Mouse (Mus musculus) megakaryocyte-erythroid progenitor cell, adult 5-6 weeks (primary cell): Measurements from ENCODE around the gene Lrp10. TPM values are rescaled to one million over a fixed set of nuclear protein-coding genes. Genes with fewer than 3 reads are reported as not detected.

Experiments
- ATAC-seq: replicated peaks from 2 replicates; pipeline ENCODE4 v1.8.0; 2016; ENCODE audit warnings: mild to moderate bottlenecking, inconsistent platforms; ENCODE audit not compliant: severe bottlenecking, poor library complexity, low FRiP score, low TSS enrichment
- total RNA-seq, 2 experiments: library from RNA; stranded (forward) in 1 of 2; stranded (reverse) in 1 of 2; fragments of 200-1000, 215-1000 nt in 1 of 2; fragments of >200 nt in 1 of 2; fragmentation: Nextera tagmentation in 1 of 2; gene quantifications; 2 replicates each; pipeline ENCODE4 v1.2.3; 2014 to 2017

The Lrp10 gene
- total RNA-seq (2014; fragmentation: Nextera tagmentation) (38.4 and 38.6 TPM in 2 replicates), total RNA-seq (2017) (13.0 and 19.9 TPM in 2 replicates)

DNA sequence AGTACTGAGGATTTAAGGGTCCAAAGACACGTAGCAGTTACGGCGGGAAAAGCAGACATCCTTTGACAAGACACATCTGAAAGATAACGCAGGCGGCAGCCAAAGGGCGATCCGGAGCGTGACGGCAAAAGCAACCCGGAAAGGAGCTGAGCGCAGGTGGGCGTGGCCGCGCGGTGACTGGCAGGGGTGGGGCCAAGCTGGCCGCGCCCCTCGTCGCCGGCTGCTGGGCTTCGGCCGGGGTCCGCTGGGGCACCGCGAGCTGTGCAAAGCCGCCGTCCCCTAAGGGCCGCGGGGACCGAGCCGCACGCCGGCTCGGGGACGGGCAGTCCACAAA, at the start of gene Lrp10:
Lrp10 (plus strand) TSS at position 179 of the 334 bp plus-strand sequence.
- peak; percentile 89 for ATAC-seq

DNA sequence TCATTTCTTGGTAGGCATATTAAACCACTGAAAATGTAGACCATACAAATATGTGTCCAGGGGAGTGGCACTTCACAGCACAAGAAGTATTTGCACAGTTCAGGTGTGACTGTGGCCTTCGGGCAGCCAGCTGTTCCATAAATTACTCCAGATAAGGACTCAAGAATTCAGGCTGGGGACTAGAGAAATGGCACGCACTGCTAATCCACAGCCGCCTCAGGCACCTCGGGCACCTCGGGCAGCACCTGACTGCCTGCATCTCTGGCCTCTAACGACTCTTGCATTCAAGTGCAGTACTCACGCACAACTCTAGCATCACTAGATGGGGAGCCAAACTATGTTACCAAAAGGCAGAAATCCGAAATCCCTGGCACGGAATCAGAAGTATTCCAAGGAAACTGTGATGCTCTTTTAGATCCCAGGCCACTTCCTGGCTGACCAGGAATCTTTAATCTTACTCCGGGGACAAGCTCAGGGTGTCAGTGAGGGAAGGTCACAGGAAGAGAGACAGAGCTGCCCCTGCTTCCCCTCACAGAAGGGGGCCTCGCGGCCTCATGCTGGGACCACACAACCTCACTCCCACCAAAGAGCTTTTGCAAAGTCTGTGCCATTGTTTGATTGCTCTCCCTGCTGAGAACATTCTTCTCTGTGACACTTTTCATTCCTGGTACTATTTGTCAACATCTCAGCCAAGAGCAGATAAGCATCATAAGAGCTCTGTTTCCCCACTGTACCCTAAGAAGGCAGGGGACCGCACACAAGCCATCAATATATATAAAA, 48.5 kb upstream of the Lrp10 start:
- ATAC-seq: no peak

DNA sequence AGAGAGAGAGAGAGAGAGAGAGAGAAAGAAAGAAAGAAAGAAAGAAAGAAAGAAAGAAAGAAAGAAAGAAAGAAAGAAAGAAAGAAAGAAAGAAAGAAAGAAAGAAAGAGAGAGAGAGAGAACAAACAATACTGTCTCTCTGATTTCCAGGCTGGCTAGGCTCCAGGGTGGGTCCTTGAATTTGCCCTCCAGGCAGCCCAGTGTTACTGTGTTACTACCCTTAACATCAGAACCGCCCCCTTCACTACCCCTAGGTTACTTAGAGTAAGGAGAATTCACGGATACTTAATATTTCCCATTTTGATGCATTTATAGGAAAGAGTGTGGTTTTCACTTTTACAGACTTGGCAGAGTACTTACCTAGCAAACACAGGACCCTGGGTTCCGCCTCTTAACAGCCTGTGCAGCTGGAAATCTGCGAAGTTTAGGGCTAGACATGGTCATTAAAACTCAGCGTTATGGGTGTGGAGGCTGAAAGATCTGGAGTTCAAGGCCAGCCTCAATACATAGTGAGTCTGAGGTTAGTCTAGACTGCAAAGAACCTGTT, 47.6 kb upstream of the Lrp10 start:
- ATAC-seq: no peak

DNA sequence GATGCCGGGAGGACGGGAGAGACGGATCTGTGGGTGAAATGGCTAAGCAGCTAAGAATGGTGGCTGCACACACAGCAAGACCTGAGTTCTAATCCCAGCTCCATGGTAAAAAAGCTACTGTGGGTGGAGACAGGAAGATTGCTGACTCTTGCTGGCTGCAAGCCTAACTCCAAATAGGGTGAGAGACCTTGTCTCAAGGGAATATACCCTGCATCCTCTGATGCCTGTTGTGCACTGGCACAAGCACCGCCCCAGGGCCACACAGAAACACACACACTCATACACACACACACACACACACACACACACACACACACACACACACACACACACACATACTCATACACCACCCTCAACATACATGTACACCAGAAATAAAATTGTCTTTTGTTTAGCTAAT, 47.1 kb upstream of the Lrp10 start:
- no peak for ATAC-seq

DNA sequence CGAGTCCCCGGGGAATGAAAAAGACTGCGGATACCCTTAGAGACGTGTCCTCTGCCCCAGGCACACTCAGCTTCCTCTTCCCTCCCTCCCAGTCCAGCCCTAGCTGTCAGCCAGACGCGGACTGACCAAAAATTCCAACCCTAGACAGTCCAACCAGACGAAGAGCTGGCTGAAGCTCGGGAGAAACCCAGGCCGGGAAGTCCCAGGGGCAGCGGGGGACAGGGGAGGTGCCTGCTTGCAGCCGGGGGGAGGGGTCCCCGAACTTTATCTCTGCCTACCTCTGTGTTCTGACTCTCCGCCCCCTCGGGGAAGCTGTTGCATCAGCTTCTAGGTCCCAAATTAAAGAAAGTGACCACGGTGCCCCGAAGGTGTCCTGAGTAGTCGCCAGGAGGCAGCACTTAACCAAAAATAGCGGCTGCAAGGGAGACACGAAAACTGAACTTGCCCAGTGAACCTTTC, 46.3 kb upstream of the Lrp10 start, which contains the start of gene Slc7a7:
Slc7a7 (minus strand) TSS at position 158 of the 459 bp plus-strand sequence.
- ATAC-seq: peak; percentile 40

DNA sequence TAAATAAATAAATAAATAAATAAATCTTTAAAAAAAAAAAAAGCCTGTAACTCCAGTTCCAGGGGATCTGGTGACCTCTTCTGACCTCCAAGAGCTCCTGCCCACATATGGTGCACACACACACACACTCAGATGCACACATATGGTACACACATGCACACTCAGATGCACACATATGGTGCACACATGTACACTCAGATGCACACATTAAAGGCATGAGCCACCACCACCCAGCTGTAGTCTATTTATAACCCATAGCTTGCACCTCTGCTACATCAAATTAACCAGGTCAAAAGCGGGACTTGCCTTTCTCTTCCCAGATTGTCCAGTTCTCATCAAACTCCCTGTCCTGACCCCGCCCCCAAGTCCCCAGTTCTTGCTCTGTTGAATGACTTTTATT, 42.9 kb upstream of the Lrp10 start:
- ATAC-seq: no peak

- no peak for ATAC-seq
Measured at GRCm38 (mm10) chr14:54423406-54423805, 40.5 kb upstream of the Lrp10 start.

DNA sequence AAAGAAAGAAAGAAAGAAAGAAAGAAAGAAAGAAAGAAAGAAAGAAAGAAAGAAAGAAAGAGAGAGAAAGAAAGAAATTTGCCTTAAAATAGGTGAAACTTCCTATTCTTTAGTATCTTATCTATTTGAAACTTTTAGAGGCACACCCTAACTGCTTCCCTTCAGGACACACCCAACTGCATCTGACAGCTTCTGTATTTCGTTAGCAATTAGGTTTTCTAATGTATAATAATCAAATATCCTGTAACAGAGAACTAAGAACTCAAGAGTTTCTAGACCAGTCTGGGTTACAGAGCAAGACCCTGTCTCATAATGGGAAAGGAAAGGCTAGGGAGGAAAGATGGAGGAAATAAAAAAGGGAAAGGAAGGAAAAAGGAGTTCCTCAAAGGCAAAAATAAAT, 39.3 kb upstream of the Lrp10 start:
- no peak for ATAC-seq

DNA sequence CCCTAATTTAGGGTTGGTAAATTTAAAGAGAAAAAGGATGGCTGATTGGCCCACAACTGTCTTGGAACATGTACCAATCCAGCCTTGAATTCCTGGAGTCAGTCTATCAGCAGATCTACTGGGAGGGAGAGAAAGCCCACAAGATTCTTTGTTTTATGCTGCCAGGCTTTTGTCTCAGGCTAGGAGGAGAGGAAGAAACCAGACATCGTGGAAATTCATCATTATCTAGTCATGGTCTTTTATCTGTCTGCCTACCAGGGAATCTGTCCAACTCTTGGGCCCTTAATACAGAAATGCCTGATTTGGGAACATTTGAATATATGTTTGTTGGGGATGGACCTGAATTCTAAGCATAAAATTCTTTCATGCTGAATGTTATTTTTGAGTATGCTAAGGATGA, 38.4 kb upstream of the Lrp10 start:
- no peak for ATAC-seq

DNA sequence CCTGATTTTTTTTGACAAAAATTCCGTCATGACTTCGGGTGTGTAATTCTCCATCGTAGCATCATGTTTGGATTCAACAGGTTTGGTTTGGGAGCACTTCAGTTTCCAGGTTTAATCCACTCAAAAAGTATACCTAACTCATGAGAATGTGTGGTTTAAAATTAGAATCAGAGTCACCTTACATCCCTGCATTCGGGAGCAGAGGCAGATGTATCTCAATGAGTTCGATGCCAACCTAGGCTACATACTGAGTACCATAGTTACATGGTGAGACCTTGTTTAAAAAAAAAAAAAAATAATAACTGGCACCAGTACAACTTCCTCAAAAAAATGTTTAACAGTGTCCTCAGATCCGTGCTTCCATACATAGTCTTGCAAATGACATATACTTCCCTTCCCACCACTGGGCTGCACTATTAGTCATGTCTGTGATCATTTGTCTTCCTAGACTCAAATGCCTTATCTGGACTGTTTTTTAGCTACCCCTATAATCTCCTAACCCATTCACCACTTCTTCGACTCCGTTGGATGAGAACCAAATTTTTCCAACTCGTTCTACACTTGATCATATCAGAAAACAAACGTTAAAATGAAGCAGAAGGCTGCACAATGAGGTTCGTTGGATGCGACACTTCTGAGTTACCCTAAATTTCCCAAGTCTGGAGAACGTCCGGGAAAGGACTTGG, 37.8 kb upstream of the Lrp10 start:
- peak; percentile 37 for ATAC-seq

DNA sequence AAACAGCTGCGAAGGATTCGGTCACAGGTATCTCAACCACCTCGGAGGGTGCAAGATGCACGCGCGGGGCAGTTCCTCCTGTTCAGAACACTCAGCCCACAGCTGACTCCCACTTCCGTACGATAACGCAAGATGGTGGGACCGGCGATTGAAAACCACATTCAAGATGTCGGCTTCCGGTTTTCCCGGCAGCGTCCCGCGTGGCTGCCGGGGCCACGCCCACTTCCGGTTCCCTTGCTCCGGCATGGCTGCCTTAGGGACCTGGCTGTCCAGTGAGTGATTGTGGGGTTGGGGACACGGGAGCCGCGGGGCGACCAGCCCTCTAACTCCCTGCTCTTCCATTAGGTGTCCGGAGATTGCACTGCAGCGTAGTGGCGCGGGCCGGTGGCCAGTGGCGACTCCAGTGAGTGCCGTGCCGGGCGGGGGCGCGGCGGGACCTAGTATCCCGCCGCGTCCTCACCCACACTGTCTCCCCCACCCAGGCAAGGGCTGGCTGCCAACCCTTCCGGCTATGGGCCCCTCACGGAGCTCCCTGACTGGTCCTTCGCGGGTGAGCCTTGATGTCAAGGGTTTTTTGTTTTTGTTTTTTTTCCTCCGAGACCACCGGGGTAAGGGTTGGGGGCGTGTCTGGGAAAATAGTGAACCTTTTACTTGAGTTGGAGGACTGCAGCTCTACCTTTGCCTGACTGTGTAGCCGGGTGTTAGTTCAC, 37.1 kb upstream of the Lrp10 start, which contains the start of gene Mrpl52:
Mrpl52 (plus strand) TSS at position 221 of the 710 bp plus-strand sequence.
- peak; percentile 71 for ATAC-seq

- ATAC-seq: no peak
Measured at GRCm38 (mm10) chr14:54427696-54428095, 36.2 kb upstream of the Lrp10 start.

GRCm38 (mm10) chr14:54428421-54428820, 35.5 kb upstream of the Lrp10 start:
- no peak for ATAC-seq

DNA sequence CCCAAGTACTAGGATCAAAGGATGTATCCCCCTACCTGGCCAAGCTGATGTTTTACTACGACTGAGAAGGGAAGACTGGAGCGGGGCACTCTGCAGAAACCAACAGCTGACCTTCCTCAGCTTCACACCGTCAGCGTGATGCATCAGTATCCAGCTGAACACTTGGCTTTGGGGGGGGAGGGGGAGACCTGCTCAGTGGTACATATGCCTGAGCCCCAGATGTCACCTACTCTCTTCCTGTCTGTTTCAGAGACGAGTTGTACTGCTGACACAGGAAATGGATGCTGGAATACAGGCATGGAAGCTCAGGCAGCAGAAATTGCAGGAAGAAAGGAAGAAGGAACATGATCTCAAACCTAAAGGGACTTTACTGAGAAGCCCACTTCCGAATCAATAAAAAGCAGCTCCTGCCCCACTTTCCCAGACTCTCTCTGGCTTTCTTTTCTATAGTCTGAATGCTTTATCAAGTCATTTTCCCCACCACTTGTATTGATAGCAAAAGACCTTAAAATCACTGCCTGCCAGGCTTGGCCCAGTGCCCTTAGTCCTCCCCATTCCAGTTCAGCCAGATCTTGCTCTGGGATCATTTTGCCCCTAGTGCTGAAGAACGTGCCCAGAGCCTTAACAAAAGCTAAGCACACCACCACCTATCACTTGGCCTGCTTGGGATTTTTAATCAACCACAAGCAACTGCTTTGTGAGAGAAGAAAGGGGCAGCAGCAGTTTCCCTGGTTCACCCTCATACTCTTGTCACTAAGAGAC, 34.4 kb upstream of the Lrp10 start:
- no peak for ATAC-seq

DNA sequence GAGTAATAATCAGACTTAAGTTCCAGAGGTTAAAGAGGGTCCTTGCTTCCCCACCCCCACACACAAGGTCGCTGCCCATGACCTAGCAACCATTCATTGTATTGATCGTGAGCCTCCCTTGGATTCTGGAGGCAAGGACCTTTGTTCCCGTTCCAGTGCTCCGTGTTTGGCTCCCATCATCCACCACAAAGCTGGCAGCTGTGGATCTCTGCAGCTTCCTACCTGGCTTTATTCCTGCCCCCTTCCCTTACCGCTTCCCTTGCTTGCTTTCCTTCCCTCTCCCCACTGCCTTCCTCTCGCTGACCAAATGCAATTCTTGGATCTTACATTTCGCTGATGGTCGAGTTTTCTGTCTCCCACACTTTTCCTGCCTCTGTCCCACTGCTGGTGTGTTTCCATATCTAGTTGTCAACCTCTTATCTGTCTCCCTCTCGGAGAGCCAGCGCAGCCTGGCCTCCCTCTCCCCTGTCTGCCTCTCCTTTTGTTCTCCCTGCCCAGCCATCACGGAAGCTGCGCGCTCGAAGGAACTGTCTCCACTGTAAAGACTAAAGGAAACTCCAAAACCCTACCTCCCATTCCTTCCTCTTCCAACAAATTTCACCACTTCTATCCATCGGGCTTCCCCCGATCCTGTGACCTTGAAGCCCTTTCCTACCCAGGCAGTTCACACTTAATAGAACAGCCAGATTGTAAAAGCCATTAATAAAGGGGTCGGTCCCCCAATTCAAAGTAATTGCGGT, 33.4 kb upstream of the Lrp10 start:
- ATAC-seq: no peak

- ATAC-seq: peak; percentile 19; the same call in 1 of the 2 replicates
Measured at GRCm38 (mm10) chr14:54431334-54432077, 32.4 kb upstream of the Lrp10 start, which contains the start of gene Mmp14. Gene Mmp14, plus strand, starts transcription at chr14:54431612.

- peak; percentile 57 for ATAC-seq
Measured at GRCm38 (mm10) chr14:54432078-54432836, 31.7 kb upstream of the Lrp10 start.
